Mouse (Mus musculus) lung, adult 10 weeks (tissue): ENCODE measurements around the gene Ptprz1. TPM values are rescaled to one million over a fixed set of nuclear protein-coding genes. Genes with fewer than 3 reads are reported as not detected.

Experiments used
- polyA plus RNA-seq: library from polyadenylated mRNA; stranded (reverse); fragments of 350-450 nt; fragmentation: Illumina TruSeq; extraction: RNeasy Lipid Tissue Mini Kit (QIAGEN cat#74804); gene quantifications from one replicate; pipeline ENCODE4 v1.2.3, GENCODE M21; 2014; ENCODE audit warnings: low read depth, low replicate concordance; ENCODE audit not compliant: insufficient read depth

Gene Ptprz1
- 1.7 TPM for polyA plus RNA-seq

DNA sequence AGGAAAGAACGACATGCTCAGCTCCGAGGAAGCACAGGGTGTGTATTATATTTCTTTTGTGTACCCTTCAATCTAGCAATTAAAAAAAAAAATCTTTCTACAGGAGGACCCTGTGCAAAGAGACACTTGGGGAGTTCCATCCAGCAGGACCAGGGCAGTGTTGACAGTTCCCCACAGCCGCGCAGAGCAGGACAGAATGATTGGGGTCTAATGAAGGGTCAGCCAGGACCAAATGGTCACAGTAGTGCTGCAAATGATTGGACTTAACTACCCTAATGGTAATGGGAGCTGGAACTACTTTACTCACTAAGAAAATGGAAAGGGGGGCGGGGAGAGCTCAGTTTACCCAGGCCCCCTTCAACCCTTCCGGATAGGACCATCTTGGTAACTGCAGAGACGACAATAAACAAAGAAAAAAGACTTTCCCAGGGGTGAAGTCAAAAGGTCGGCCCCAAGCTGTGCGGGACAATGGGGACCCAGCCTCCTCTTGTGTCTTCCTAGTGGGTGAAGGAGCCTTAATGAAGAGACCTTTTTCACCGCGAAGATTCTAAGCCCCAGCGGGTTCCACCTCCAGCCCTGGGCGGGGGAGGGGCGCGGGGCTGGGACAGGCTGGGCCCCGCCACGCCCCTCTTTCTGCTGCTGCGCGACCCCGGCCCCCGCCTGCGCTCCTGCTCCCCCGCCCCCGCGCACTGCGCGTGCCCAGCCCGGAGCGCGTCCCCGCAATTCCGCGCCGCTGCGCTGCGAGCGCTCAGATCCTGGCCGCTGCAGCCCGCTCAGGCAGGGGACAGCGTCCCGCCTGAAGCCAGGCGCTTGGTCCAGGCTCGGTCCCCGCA, at the start of gene Ptprz1:
Ptprz1 (plus strand) TSS at position 722 of the 833 bp plus-strand sequence.

